Mouse (Mus musculus): ENCODE measurements around the gene Hpn. TPM values are rescaled to one million over a fixed set of nuclear protein-coding genes. Genes with fewer than 3 reads are reported as not detected.

Gene Hpn
- polyA plus RNA-seq, 1 experiment: 0.60 TPM

- Histone ChIP-seq H3K27ac (ENCODE audit: insufficient read depth, low read length) (no peak overlapping the region), H3K4me3 (ENCODE audit: insufficient read depth, low read length) (no peak overlapping the region), H3K4me1 (ENCODE audit: control insufficient read depth, insufficient read depth, low read length) (no peaks in the 10 kb centered on the region)
- TF ChIP-seq POLR2A (IDR thresholded peaks at IDR 0.05; ENCODE audit: low read depth, low read length): no peak
- TF ChIP-seq CTCF (IDR thresholded peaks at IDR 0.05; ENCODE audit: borderline replicate concordance, insufficient read depth, low read length): no peak
Measured at GRCm38 (mm10) chr7:31085171-31085570, 29.9 kb downstream of the Hpn start.

- H3K27ac ChIP-seq (ENCODE audit: insufficient read depth, low read length): no peak overlapping the region
- no peaks in the 10 kb centered on the region for H3K4me1 ChIP-seq (ENCODE audit: control insufficient read depth, insufficient read depth, low read length)
- H3K4me3 ChIP-seq (ENCODE audit: insufficient read depth, low read length): no peak overlapping the region
- TF ChIP-seq CTCF (IDR thresholded peaks at IDR 0.05; ENCODE audit: borderline replicate concordance, insufficient read depth, low read length) (no peak), POLR2A (IDR thresholded peaks at IDR 0.05; ENCODE audit: low read depth, low read length) (no peak)
Measured at GRCm38 (mm10) chr7:31084140-31084539, 30.9 kb downstream of the Hpn start.

GRCm38 (mm10) chr7:31082831-31083588 is 32.1 kb downstream of the Hpn start:
- Histone ChIP-seq H3K4me3 (ENCODE audit: insufficient read depth, low read length) (no peak overlapping the region), H3K27ac (ENCODE audit: insufficient read depth, low read length) (no peak overlapping the region), H3K4me1 (ENCODE audit: control insufficient read depth, insufficient read depth, low read length) (no peaks in the 10 kb centered on the region)
- TF ChIP-seq POLR2A (IDR thresholded peaks at IDR 0.05; ENCODE audit: low read depth, low read length) (no peak), CTCF (IDR thresholded peaks at IDR 0.05; ENCODE audit: borderline replicate concordance, insufficient read depth, low read length) (no peak)

GRCm38 (mm10) chr7:31082106-31082505 is 33.0 kb downstream of the Hpn start:
- H3K4me1 ChIP-seq (ENCODE audit: control insufficient read depth, insufficient read depth, low read length): no peaks in the 10 kb centered on the region

GRCm38 (mm10) chr7:31081106-31081505 is 34.0 kb downstream of the Hpn start:
- Histone ChIP-seq H3K27ac (ENCODE audit: insufficient read depth, low read length) (no peak overlapping the region), H3K4me1 (ENCODE audit: control insufficient read depth, insufficient read depth, low read length) (no peaks in the 10 kb centered on the region), H3K4me3 (ENCODE audit: insufficient read depth, low read length) (no peak overlapping the region)
- TF ChIP-seq POLR2A (IDR thresholded peaks at IDR 0.05; ENCODE audit: low read depth, low read length) (no peak), CTCF (IDR thresholded peaks at IDR 0.05; ENCODE audit: borderline replicate concordance, insufficient read depth, low read length) (no peak)

More at GRCm38 (mm10) chr7:31082106-31082505, 33.0 kb downstream of the Hpn start:
- TF ChIP-seq POLR2A (IDR thresholded peaks at IDR 0.05; ENCODE audit: low read depth, low read length) (no peak), CTCF (IDR thresholded peaks at IDR 0.05; ENCODE audit: borderline replicate concordance, insufficient read depth, low read length) (no peak)
- Histone ChIP-seq H3K4me3 (ENCODE audit: insufficient read depth, low read length) (no peak overlapping the region), H3K27ac (ENCODE audit: insufficient read depth, low read length) (no peak overlapping the region)

- Histone ChIP-seq H3K4me1 (ENCODE audit: control insufficient read depth, insufficient read depth, low read length) (no peaks in the 10 kb centered on the region), H3K4me3 (ENCODE audit: insufficient read depth, low read length) (no peak overlapping the region), H3K27ac (ENCODE audit: insufficient read depth, low read length) (no peak overlapping the region)
- TF ChIP-seq POLR2A (IDR thresholded peaks at IDR 0.05; ENCODE audit: low read depth, low read length) (no peak), CTCF (IDR thresholded peaks at IDR 0.05; ENCODE audit: borderline replicate concordance, insufficient read depth, low read length) (no peak)
Measured at GRCm38 (mm10) chr7:31080611-31081010, 34.5 kb downstream of the Hpn start.

GRCm38 (mm10) chr7:31079670-31080069 is 35.4 kb downstream of the Hpn start:
- Histone ChIP-seq H3K4me1 (ENCODE audit: control insufficient read depth, insufficient read depth, low read length) (no peaks in the 10 kb centered on the region), H3K27ac (ENCODE audit: insufficient read depth, low read length) (no peak overlapping the region), H3K4me3 (ENCODE audit: insufficient read depth, low read length) (no peak overlapping the region)
- TF ChIP-seq CTCF (IDR thresholded peaks at IDR 0.05; ENCODE audit: borderline replicate concordance, insufficient read depth, low read length) (no peak), POLR2A (IDR thresholded peaks at IDR 0.05; ENCODE audit: low read depth, low read length) (no peak)

- no peak overlapping the region for H3K27ac ChIP-seq (ENCODE audit: insufficient read depth, low read length)
- TF ChIP-seq POLR2A (IDR thresholded peaks at IDR 0.05; ENCODE audit: low read depth, low read length) (no peak), CTCF (IDR thresholded peaks at IDR 0.05; ENCODE audit: borderline replicate concordance, insufficient read depth, low read length) (no peak; the same call in 1 of the 2 replicates)
- no peaks in the 10 kb centered on the region for H3K4me1 ChIP-seq (ENCODE audit: control insufficient read depth, insufficient read depth, low read length)
- H3K4me3 ChIP-seq (ENCODE audit: insufficient read depth, low read length): no peak overlapping the region
Measured at GRCm38 (mm10) chr7:31077885-31078445, 37.1 kb downstream of the Hpn start.

GRCm38 (mm10) chr7:31077470-31077869 is 37.6 kb downstream of the Hpn start:
- H3K4me1 ChIP-seq (ENCODE audit: control insufficient read depth, insufficient read depth, low read length): no peaks in the 10 kb centered on the region
- no peak overlapping the region for H3K27ac ChIP-seq (ENCODE audit: insufficient read depth, low read length)

GRCm38 (mm10) chr7:31076492-31076891 is 38.6 kb downstream of the Hpn start, which contains the start of gene Fxyd3:
Gene Fxyd3, minus strand, starts transcription at chr7:31076704.
- TF ChIP-seq CTCF (IDR thresholded peaks at IDR 0.05; ENCODE audit: borderline replicate concordance, insufficient read depth, low read length) (no peak), POLR2A (IDR thresholded peaks at IDR 0.05; ENCODE audit: low read depth, low read length) (no peak)
- H3K27ac ChIP-seq (ENCODE audit: insufficient read depth, low read length): no peak within 1 kb of the TSS
- no peak within 1 kb of the TSS for H3K4me3 ChIP-seq (ENCODE audit: insufficient read depth, low read length)
- H3K4me1 ChIP-seq (ENCODE audit: control insufficient read depth, insufficient read depth, low read length): no peaks in the 10 kb centered on the region

More at GRCm38 (mm10) chr7:31077470-31077869, 37.6 kb downstream of the Hpn start:
- TF ChIP-seq CTCF (IDR thresholded peaks at IDR 0.05; ENCODE audit: borderline replicate concordance, insufficient read depth, low read length) (no peak), POLR2A (IDR thresholded peaks at IDR 0.05; ENCODE audit: low read depth, low read length) (no peak)
- H3K4me3 ChIP-seq (ENCODE audit: insufficient read depth, low read length): no peak overlapping the region
